Mouse (Mus musculus): ENCODE data around the gene Polr2l.

Polr2l gene

GRCm38 (mm10) chr7:141467230-141468030 lies 7.5 kb downstream of the Polr2l start, which contains the start of gene Cd151:
TSS of gene Cd151 (plus strand) at chr7:141467392.
- in situ Hi-C loops (cut with MboI): no loop called here

DNA sequence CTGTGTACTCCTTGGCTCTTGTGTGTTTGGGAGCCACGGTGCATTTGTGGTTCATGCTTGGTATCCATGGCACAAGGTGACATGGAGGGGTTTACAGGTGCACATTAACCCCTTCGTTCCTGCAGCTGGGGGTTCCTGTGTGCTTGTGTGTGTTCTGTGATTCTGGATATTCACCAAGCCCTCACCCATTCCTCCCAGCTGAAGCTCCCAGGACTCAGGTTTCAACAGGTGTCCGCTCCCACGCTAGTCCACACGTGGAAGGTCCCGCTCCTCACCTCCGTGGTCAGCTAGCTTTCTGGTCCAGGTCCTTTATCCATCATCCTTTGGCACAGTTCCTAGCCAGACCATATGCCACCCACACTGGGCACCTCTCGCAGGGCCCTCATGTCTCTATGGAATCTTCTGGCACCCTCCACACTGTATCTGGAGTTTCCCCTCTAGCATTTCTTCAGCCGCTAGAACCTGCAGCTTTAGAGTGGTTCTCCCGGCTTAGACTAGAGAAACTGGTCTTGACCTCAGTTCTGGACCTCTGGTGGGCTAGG lies 8.3 kb downstream of the Polr2l start:
- in situ Hi-C loops (cut with MboI): no loop called here

- in situ Hi-C loops (cut with MboI): no loop called here
Observed at GRCm38 (mm10) chr7:141466045-141466394, 8.9 kb downstream of the Polr2l start.

DNA sequence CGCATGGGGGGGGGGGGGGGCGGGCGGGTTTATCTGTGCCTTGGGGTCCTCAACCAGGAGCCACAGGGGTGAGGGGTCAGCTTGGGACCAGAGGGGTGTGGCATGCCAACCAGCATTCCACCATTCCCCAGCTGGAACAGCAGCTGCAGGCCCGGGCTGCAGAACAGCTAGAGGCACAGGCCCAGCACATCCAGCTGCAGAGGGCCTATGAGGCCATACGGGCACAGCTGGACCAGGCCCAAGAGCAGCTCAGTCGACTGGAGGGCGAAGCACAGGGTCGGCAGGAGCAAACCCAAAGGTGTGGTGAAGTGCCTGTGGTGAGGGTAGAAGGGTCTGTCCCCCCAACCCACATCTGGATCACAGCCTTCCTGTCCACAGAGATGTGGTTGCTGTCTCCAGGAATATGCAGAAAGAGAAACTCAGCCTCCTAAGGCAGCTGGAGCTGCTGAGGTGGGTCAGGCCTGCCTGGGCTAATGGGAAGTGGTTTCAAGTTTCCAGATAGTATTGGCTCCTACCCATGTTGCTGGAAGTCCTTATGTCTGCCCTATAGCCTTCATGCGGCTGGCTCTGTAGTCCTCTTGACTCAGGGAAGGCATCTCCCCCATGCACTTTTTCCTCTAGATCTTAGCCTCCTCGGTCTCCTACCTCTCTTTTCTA lies 9.4 kb downstream of the Polr2l start:
- in situ Hi-C loops (cut with MboI): no loop called here

DNA sequence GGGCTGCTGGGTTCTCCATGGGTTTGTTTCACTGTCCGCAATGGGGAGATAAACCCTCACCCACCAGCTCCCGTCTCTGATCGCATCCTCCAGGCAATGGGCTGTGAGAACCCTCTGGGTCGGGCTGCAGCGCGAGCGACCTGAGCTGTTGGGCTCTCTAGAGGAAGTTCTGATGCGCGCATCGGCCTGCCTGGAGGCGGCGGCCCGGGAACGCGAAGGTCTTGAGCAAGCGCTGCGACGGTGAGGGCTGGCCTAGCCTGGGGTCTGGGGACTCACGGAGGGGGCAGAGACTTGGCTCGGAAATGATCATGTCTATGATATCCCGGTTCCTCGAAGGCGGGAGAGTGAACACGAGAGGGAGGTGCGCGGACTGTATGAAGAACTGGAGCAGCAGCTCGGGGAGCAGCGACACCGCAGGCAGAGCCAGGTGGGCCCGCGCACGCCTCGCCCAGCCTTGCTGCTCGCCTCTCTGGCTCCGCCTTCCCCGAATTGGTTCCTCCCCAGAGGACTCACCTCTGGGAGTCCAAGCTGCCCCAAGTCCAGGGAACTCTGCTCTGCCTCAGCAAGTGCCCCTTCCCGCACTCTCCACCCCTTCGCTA lies 10.2 kb downstream of the Polr2l start:
- in situ Hi-C loops (cut with MboI): no loop called here

GRCm38 (mm10) chr7:141463824-141464602 lies 10.9 kb downstream of the Polr2l start:
- in situ Hi-C loops (cut with MboI): no loop called here

GRCm38 (mm10) chr7:141462333-141462821 lies 12.6 kb downstream of the Polr2l start:
- in situ Hi-C loops (cut with MboI): no loop called here

- in situ Hi-C loops (cut with MboI): no loop called here
Observed at GRCm38 (mm10) chr7:141461521-141462332, 13.2 kb downstream of the Polr2l start.

GRCm38 (mm10) chr7:141460391-141461113 lies 14.4 kb downstream of the Polr2l start, which contains the start of gene Cracr2b:
TSS of gene Cracr2b (plus strand) at chr7:141461094.
- in situ Hi-C loops (cut with MboI): no loop called here

DNA sequence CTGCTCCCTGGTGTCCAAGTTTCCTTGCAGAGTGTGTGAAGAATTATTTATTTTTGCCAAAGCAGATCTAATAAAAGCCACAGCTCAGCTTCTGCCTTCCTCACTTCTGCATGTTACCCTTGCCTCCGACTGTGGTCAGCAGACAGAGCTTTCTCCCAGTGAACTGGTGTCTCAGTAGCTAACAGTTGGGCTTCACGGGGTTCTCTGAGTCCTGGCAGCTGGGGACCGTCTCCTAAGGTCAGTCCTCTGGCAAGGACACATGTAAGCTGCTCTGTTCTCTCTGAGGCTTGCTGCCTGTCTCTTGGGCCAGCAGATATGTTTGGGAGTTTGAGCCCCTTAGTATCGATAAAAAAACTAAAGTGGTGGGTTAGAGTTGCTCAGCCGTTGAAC lies 14.9 kb downstream of the Polr2l start:
- in situ Hi-C loops (cut with MboI): no loop called here

- in situ Hi-C loops (cut with MboI): no loop called here
Observed at GRCm38 (mm10) chr7:141459301-141459711, 15.6 kb downstream of the Polr2l start.

DNA sequence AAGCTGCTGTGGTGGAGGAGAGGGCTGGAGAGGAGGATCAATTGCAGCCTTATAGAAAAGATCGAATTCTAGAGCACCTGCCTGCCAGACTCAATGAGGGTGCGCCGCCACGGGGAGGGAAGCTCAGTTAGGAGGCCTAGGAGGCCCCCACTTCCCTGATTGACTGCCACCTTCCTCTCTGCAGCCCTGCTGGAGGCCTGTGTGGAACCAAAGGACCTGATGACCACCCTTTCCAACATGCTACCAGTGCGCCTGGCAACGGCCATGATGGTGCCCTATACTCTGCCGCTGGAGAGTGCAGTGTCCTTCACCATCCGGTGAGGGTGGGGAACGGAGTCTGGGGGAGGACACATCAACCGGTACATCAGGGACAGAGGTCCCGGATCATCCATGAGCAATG lies 16.3 kb downstream of the Polr2l start:
- in situ Hi-C loops (cut with MboI): no loop called here

DNA sequence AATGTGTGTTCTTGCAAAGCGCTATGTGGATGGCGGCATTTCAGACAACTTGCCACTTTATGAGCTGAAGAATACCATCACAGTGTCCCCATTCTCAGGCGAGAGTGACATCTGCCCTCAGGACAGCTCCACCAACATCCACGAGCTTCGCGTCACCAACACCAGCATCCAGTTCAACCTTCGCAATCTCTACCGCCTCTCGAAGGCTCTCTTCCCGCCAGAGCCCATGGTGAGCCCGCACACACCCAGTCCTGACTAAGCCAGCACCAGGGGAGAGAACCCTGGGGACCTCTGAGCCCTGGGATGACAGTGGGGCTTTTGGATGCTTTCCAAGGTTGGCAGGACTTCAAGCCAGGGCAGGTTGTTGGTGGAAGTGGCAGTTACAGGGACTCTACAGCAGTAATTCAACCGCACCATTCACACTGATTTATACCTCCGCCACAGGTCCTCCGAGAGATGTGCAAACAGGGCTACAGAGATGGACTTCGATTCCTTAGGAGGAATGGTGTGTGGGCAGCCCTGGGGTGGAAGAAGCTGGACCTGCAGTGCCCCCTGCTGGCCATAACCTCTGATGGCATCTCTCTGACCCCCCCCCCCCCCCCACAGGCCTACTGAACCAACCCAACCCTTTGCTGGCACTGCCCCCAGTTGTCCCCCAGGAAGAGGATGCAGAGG lies 16.8 kb downstream of the Polr2l start:
- in situ Hi-C loops (cut with MboI): no loop called here

DNA sequence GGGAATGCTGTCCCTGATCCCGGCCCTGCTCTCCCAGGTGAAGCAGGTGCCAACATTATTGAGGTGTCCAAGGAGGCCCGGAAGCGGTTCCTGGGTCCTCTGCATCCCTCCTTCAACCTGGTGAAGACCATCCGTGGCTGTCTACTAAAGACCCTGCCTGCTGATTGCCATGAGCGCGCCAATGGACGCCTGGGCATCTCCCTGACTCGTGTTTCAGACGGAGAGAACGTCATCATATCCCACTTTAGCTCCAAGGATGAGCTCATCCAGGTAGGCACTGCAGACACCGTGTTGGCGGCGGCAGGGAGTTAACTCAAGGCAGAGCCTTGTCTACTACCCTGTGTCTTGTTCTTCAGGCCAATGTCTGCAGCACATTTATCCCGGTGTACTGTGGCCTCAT lies 17.7 kb downstream of the Polr2l start:
- in situ Hi-C loops (cut with MboI): no loop called here

DNA sequence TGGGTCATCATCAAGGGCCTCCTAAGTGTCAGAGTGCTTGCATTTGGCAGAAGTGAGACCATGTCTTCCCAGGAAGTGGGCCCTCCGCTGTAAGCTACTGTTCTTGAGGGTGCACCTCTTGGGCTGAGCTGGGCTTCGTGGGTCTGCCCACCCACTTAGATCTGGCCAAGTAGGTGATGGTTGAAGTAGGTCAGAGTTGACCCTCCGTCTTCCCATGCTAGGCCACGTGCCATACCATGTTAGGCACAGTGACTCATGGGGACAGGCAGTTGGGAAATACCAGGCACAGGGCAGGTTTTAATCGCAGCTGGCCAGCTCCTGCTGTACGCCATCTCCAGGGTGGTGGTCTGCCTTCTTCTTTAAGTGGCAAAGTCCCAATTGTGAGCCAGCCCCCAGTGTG lies 18.2 kb downstream of the Polr2l start:
- in situ Hi-C loops (cut with MboI): no loop called here

GRCm38 (mm10) chr7:141455610-141456314 lies 19.2 kb downstream of the Polr2l start:
- in situ Hi-C loops (cut with MboI): no loop called here

DNA sequence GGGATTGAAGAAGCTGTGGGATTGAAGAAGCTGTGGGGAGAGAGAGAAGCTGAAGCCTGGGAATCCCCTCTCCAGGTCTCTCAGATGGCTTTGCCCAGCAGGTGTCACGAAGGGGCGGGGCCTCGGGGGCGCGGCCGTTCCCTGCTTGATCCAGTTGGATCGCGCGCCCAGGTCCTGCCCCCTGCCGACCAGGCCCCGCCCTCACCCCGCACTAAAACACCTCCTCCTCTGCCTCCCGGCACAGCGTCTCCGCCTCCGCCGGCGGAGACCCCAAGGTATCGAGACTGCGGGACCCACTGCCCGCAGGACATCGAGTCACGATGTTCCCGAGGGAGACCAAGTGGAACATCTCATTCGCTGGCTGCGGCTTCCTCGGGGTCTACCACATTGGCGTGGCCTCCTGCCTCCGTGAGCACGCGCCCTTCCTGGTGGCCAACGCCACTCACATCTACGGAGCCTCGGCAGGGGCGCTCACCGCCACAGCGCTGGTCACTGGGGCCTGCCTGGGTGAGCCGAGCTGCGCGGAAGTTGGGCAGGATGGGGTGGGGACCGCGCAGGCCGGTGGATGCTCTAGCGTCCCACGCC lies 19.9 kb downstream of the Polr2l start, which contains the start of gene Pnpla2:
TSS of gene Pnpla2 (plus strand) at position 232 of the 585 bp plus-strand sequence.
- in situ Hi-C loops (cut with MboI): no loop called here

GRCm38 (mm10) chr7:141453636-141454035 lies 21.3 kb downstream of the Polr2l start:
- in situ Hi-C loops (cut with MboI): no loop called here

Measured in mature B cell (primary cell).